Mouse (Mus musculus) ES-Bruce4 (cell line): ENCODE data around the gene Atp5g2. TPM values are rescaled to one million over a fixed set of nuclear protein-coding genes. Genes with fewer than 3 reads are reported as not detected.

Source experiments
- H3K27ac ChIP-seq: 2 replicates; pipeline ENCODE4 v1.5.1; 2012; ENCODE audit warnings: low read length, inconsistent platforms; ENCODE audit not compliant: insufficient read depth
- H3K27me3 ChIP-seq: 2 replicates; pipeline ENCODE4 v1.6.1; 2012; ENCODE audit warnings: mild to moderate bottlenecking, low read length, inconsistent platforms; ENCODE audit not compliant: control insufficient read depth, poor library complexity, insufficient read depth, severe bottlenecking
- H3K36me3 ChIP-seq: 2 replicates; pipeline ENCODE4 v1.6.1; 2012; ENCODE audit warnings: inconsistent platforms, mild to moderate bottlenecking, low read length, moderate library complexity; ENCODE audit not compliant: control insufficient read depth, poor library complexity, insufficient read depth, severe bottlenecking
- H3K4me1 ChIP-seq: one replicate; pipeline ENCODE4 v1.8.1; 2011; ENCODE audit warnings: low read length; ENCODE audit not compliant: control insufficient read depth, insufficient read depth
- H3K4me3 ChIP-seq: 2 replicates; pipeline ENCODE4 v1.5.1; 2011; ENCODE audit warnings: low read depth, mild to moderate bottlenecking, low read length
- H3K9ac ChIP-seq: 2 replicates; pipeline ENCODE4 v1.6.1; 2012; ENCODE audit warnings: low read depth, mild to moderate bottlenecking, inconsistent platforms; ENCODE audit not compliant: poor library complexity, severe bottlenecking
- H3K9me3 ChIP-seq: replicated peaks from 2 replicates; pipeline ENCODE4 v1.6.1; 2012; ENCODE audit warnings: mild to moderate bottlenecking, low read length, inconsistent platforms; ENCODE audit not compliant: control insufficient read depth, poor library complexity, insufficient read depth, severe bottlenecking
- CTCF ChIP-seq: IDR thresholded peaks from one replicate; pipeline ENCODE4 v1.8.1; 2011; ENCODE audit warnings: low read depth, low read length
- EP300 ChIP-seq: IDR thresholded peaks from 2 replicates; pipeline ENCODE4 v1.6.1; 2011; ENCODE audit warnings: low read depth, low read length; ENCODE audit not compliant: insufficient read depth
- POLR2A ChIP-seq: IDR thresholded peaks from one replicate; pipeline ENCODE4 v1.8.1; 2011; ENCODE audit warnings: low read length; ENCODE audit not compliant: insufficient read depth
- polyA plus RNA-seq: library from polyadenylated mRNA; stranded (reverse); fragments of >200 nt; gene quantifications from 2 replicates; pipeline ENCODE4 v1.2.4, GENCODE M21; 2011; ENCODE audit warnings: low read depth; ENCODE audit not compliant: missing spikeins, insufficient read depth, insufficient read length

Gene Atp5g2
- polyA plus RNA-seq, 1 experiment: 203 TPM

GRCm38 (mm10) chr15:102705226-102705894 lies 33.2 kb upstream of the Atp5g2 start:
- H3K4me3 ChIP-seq: no peak overlapping the region
- no peaks in the 10 kb centered on the region for H3K9me3 ChIP-seq
- H3K27me3 ChIP-seq: no peaks in the 10 kb centered on the region
- no peak for TF ChIP-seq POLR2A
- TF ChIP-seq CTCF: no peak
- TF ChIP-seq EP300: no peak
- no peaks in the 10 kb centered on the region for H3K4me1 ChIP-seq
- H3K27ac ChIP-seq: no peak overlapping the region
- no peak overlapping the region for H3K9ac ChIP-seq
- H3K36me3 ChIP-seq: 0 out of 2 replicates have a peak, but pooled peaks cover 5% of the 10 kb centered on the region

- Histone ChIP-seq H3K36me3 (0 out of 2 replicates have a peak, but pooled peaks cover 5% of the 10 kb centered on the region), H3K4me1 (no peaks in the 10 kb centered on the region), H3K9me3 (no peaks in the 10 kb centered on the region), H3K27me3 (no peaks in the 10 kb centered on the region), H3K4me3 (no peak overlapping the region), H3K9ac (no peak overlapping the region), H3K27ac (no peak overlapping the region)
- TF ChIP-seq EP300 (no peak), POLR2A (no peak), CTCF (no peak)
Measured at GRCm38 (mm10) chr15:102704806-102705205, 32.7 kb upstream of the Atp5g2 start.

- Histone ChIP-seq H3K4me3 (no peak overlapping the region), H3K36me3 (no peaks in the 10 kb centered on the region), H3K27me3 (no peaks in the 10 kb centered on the region), H3K27ac (no peak overlapping the region), H3K9ac (no peak overlapping the region), H3K9me3 (no peaks in the 10 kb centered on the region), H3K4me1 (no peaks in the 10 kb centered on the region)
- TF ChIP-seq EP300: no peak
- TF ChIP-seq CTCF: no peak
- TF ChIP-seq POLR2A: no peak
Measured at GRCm38 (mm10) chr15:102702972-102703371, 30.8 kb upstream of the Atp5g2 start.

- Histone ChIP-seq H3K27ac (no peak overlapping the region), H3K36me3 (no peaks in the 10 kb centered on the region), H3K4me1 (no peaks in the 10 kb centered on the region), H3K4me3 (no peak overlapping the region), H3K9me3 (no peaks in the 10 kb centered on the region), H3K9ac (no peak overlapping the region), H3K27me3 (peaks cover 8% of the 10 kb centered on the region; the same call in 1 of the 2 replicates)
- peak; percentile 91 for TF ChIP-seq CTCF
- no peak for TF ChIP-seq POLR2A
- TF ChIP-seq EP300: no peak
Measured at GRCm38 (mm10) chr15:102698193-102698592, 26.0 kb upstream of the Atp5g2 start.

- Histone ChIP-seq H3K9ac (no peak overlapping the region), H3K4me1 (no peaks in the 10 kb centered on the region), H3K36me3 (no peaks in the 10 kb centered on the region), H3K9me3 (no peaks in the 10 kb centered on the region), H3K4me3 (no peak overlapping the region), H3K27me3 (peaks cover 8% of the 10 kb centered on the region; the same call in 1 of the 2 replicates), H3K27ac (no peak overlapping the region)
- TF ChIP-seq POLR2A (no peak), CTCF (no peak), EP300 (no peak)
Measured at GRCm38 (mm10) chr15:102696899-102697298, 24.7 kb upstream of the Atp5g2 start.

- H3K9ac ChIP-seq: peak overlapping the region; percentile 41; the same call in 1 of the 2 replicates
- no peaks in the 10 kb centered on the region for H3K36me3 ChIP-seq
- H3K27ac ChIP-seq: no peak overlapping the region
- peak overlapping the region; percentile 73; the same call in 1 of the 2 replicates for H3K4me3 ChIP-seq
- no peaks in the 10 kb centered on the region for H3K9me3 ChIP-seq
- H3K4me1 ChIP-seq: no peaks in the 10 kb centered on the region
- TF ChIP-seq EP300 (no peak), POLR2A (no peak), CTCF (no peak)
- H3K27me3 ChIP-seq: peaks cover 8% of the 10 kb centered on the region
Measured at GRCm38 (mm10) chr15:102693600-102693999, 21.4 kb upstream of the Atp5g2 start.
